Mouse (Mus musculus) urinary bladder, postnatal 14 days (tissue): ENCODE results near the gene Fam120a.

Experiments used
- DNase-seq: peaks from one replicate; pipeline ENCODE4 v3.0.0; 2021; ENCODE audit warnings: low spot score

Fam120a gene

GRCm38 (mm10) chr13:48913141-48913540 is 54.7 kb downstream of the Fam120a start:
- DNase-seq, result no peak

DNA sequence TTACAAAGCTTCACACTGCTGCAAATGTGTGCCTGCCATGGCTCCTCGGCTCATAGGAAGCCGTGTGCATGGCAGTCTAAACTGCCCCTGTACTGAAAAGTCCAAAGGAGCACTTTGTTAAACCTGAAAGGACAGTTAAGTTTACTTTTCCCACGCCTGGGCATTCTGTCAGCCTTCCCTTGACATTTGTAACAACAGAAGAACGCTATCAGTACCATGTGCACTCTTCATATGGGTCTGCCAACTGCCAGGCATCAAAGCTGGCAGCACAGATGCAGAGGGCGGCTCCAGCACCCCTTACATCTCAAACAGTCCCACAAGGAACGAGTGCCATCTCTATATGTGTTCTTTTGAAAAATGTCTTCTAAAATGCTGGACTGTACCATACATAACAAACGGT is 56.4 kb downstream of the Fam120a start:
- DNase-seq, result no peak

DNA sequence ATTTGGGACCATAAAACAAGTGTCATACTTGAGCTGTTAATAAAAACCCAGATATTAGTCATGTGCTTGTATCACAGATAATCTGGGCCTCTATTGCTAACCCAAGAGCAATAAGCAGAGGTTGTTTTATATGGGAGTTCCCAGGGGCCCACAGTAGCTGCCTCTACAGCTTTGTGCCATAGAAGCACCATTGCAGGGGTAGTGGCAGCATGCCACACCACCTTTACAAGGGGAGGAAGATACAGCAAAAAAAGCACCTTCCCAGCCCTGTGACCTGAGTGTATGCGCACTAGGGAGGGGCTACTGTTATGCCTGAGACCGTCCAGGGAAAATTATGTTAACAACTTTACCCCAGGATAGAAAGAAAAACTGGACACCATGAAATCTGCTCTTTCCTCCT is 62.4 kb downstream of the Fam120a start:
- no peak for DNase-seq

GRCm38 (mm10) chr13:48895376-48895775 is 72.4 kb downstream of the Fam120a start:
- DNase-seq, result no peak

DNA sequence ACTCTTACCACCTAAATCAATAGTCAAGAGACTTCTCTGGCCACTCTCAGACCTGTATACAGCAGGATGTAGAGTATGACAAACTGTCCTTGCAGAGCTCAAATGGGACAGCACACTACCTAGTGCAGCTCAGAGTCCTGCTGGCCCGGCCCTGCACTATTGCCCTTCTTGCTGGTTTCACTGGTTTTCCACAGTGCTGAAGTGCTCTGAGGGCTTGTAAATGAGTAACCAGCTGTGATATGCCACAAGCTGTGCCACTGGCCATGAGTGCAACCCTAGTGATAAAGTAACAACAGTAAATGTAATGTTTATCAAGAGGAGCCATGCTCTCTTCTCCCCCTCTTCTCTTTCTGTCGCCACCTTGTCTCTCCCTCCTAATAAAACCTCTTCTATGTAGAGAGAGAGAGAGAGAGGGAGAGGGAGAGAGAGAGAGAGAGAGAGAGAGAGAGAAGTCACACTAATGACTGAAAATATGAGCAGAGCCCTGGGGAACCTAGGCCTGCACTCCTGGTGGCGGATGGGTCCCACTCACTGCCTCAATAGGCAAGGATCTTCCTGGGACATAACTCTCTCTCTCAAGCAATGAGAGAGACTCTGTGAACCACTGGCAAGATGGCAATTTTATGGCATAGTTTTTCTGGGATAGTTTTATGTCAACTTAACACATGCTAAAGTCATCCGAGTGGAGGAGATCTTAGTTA is 77.4 kb downstream of the Fam120a start:
- DNase-seq, result no peak

DNA sequence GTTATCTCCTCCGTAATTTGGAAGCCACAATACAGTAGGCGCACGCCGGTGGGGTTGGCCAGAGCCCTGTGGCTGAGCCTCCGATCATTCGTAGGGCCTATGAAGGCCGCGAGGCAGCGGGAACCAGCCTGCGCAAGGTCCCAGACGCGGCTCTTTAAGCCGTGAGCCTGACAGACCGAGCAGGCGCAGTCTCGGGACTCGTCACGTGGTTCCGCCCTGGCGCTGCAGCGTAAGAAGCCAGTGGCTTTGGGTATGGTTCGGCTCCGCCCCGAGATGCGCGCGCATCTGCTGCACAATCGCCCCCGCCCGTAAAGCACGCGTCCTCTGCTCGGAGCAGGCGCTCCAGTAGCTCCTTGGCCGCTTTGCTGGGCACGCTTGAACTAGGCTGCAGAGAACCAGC is 89.3 kb downstream of the Fam120a start:
- peak; percentile 99 for DNase-seq

- DNase-seq, result no peak
These were observed 90.0 kb downstream of the Fam120a start for GRCm38 (mm10) chr13:48877805-48878204.

GRCm38 (mm10) chr13:48872726-48873125 is 95.1 kb downstream of the Fam120a start:
- no peak for DNase-seq

DNA sequence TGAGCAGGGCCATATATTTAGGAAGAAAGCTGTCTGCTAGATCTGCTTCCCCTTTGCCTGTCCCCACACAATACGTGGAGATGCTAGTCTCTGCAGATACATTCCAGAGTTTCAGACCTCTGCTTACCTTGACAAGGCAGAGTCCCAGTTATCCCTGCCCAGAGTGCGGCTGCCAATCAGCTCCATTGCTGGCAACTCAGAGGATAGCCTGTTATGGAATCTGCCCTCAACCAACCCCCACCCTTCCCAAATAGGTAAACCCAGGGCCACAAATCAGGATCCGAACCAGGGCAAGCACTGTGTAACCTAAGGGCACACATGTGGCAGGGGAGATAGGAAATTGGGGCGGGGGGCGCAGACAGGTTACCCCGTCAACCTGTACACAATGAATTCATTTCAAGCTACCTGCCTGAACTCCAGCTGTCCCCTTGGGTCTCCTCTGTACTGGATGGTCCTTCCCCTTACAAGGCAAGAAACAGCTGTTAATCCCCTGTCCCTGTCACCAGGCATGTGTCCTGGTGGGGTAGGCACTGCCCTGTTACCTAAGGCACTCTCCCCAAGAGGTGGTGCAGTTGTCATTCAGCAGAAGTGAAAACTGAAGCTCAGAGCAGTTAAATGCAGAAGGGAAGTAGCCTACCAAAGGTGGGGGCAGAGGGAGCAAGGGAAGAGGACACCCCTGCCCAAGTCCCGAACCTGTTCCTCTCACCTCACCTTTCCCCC is 95.8 kb downstream of the Fam120a start:
- DNase-seq, result no peak

DNA sequence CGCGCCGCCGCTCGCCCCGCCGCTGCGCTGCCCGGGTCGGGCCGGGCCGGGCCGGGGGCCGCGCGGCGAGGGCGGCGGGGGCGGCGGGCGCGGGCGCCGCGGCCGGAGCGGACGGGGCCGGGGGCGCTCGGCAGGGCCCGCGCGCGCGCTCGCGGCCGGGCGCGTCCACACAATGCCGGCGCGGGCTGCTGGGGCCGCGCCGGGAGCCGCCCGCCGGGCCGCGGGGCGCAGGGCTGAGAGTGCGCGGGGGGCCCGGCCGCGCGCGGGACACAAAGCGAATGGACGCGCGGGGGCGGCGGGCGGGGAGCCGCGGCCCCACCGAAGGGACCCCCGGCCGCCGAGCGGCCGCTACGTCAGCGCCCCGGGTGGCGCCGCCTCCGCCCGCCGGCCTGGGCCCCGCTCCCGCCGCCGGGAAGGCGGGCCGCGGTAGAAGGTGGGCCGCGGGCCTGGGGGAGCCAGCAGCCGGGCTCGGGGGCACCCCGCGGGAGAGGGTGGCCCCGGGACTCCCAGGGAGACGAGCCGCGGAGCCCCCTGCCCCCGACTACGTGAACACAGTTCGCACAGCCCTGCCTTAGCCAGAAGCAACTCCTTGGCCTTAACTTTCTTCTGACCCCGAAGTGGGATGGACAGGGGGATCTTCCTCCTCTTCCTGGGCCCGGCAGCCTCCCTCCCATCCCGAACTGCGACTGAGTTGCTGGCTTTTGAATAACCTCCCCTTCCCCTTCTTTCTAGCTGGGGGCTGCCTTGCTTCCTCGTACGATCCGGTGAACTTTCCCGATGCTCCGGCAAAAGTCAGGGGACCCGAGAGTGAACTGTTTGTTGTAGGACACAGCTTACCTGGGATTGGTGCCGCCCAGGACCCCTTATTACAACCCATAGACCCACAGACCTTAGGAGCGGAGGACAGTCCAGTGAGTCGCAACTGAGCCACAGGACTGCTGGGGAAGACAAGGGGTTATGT is 96.8 kb downstream of the Fam120a start, which contains the start of gene Phf2:
Gene Phf2, minus strand, starts transcription at position 349 of the 961 bp plus-strand sequence.
- DNase-seq, result no peak

GRCm38 (mm10) chr13:48869950-48870770 is 97.7 kb downstream of the Fam120a start:
- DNase-seq, result no peak

DNA sequence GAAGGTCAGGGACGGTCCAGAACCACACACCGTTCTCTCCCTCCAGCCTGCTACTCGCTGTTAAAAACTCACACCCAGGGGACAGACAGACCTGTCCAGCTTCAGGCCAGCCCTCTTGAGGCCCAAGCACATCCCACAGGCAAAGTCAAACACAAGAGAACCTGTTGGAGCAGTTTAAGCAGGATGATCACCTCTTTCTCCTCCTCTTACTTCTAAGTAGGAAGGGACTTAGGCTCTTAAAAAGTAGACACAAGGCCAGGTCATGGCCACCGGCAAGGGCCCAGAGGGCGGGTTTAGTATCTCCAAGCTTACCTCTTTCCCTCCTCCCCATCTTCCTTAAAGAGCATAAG is 98.2 kb downstream of the Fam120a start:
- DNase-seq, result peak; percentile 52

- no peak for DNase-seq
These were observed 98.7 kb downstream of the Fam120a start for GRCm38 (mm10) chr13:48869088-48869487.

GRCm38 (mm10) chr13:48864673-48865356 is 103.0 kb downstream of the Fam120a start:
- DNase-seq, result no peak

- no peak for DNase-seq
These were observed 104.3 kb downstream of the Fam120a start for GRCm38 (mm10) chr13:48863556-48863955.

DNA sequence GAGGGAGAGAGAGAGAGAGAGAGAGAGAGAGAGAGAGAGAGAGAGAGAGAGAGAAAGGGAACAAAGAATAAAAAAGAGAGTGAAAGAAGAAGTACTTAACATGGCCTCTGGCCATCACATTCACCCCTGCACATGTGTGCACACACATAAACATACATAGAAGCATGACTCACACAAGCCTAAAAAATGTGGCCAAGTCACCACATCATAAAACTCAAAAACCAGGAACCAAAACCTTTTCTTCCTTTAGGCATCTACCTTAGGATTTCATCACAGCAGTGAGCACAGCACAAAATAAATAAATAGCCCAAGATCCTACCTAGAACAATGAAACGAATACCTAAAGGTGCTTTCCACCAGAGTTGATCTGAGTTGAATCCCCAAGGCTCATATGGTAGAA is 105.9 kb downstream of the Fam120a start:
- DNase-seq, result no peak

DNA sequence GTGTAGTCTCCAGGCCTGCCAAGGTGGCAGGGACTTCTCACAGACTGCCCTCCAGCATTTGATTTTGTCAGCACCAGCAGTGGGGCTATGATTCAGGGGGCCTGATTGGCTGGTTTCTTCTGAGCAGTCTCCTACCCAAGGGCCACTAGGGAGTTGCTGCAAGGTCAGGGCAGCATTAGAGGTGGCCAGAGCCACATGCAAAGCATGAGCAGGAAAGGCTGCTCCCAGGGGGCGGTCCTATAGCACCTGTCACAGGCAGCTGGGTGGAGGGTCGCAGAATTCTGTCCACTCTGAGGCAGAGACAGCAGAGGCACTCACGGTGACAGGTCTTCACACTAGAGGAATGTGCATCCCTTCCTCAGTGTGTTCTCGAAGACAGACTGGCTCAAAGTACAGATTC is 109.0 kb downstream of the Fam120a start:
- no peak for DNase-seq

- no peak for DNase-seq
These were observed 109.8 kb downstream of the Fam120a start for GRCm38 (mm10) chr13:48858054-48858453.

- no peak for DNase-seq
These were observed 110.4 kb downstream of the Fam120a start for GRCm38 (mm10) chr13:48857246-48857932.

DNA sequence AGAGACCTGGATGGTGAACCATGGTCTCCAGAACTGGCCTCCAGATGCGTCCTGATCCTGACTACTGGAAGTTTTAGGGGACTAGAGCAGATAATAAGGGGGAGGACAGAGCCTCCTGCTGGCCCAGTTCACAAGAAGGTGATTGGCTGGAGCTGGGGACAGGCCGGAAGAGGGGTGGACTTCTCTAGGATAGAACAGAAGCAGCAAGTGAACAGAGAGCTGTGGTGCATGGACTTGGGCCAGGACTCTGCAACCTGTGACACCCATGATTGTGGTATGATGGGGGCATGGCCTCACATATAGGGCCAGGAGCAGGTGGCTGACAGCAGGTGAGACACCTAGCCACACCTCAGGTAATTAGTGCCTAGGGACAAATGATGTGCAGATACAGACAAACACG is 113.9 kb downstream of the Fam120a start:
- no peak for DNase-seq
